Mouse (Mus musculus): ENCODE data around the gene Mta2. TPM values are rescaled to one million over a fixed set of nuclear protein-coding genes. Genes with fewer than 3 reads are reported as not detected.

The Mta2 gene
- total RNA-seq, 4 experiments from 2014 or later = 46.8 to 53.8 (median 50.4) TPM

- no peak for DNase-seq (ENCODE audit: low spot score in 2 of 2)
Observed at GRCm38 (mm10) chr19:8991245-8991870, 49.7 kb downstream of the Mta2 start.

- DNase-seq (ENCODE audit: low spot score in 2 of 2) = no peak
Observed at GRCm38 (mm10) chr19:8991871-8992735, 50.4 kb downstream of the Mta2 start.

- DNase-seq (ENCODE audit: low spot score in 2 of 2) = no peak
Observed at GRCm38 (mm10) chr19:8992769-8993624, 51.3 kb downstream of the Mta2 start.

- no peak for DNase-seq (ENCODE audit: low spot score in 2 of 2)
Observed at GRCm38 (mm10) chr19:8993625-8993912, 51.9 kb downstream of the Mta2 start.

GRCm38 (mm10) chr19:8994813-8995607 lies 53.3 kb downstream of the Mta2 start:
- DNase-seq (ENCODE audit: low spot score in 2 of 2) = no peak

- DNase-seq (ENCODE audit: low spot score in 2 of 2) = no peak
Observed at GRCm38 (mm10) chr19:8996601-8997000, 54.9 kb downstream of the Mta2 start.

GRCm38 (mm10) chr19:8997546-8997945 lies 55.9 kb downstream of the Mta2 start:
- peak in 1 of 2 experiments; percentile 82 for DNase-seq (ENCODE audit: low spot score in 2 of 2)

GRCm38 (mm10) chr19:8998546-8998945 lies 56.9 kb downstream of the Mta2 start:
- DNase-seq (ENCODE audit: low spot score in 2 of 2) = no peak

GRCm38 (mm10) chr19:8999223-8999622 lies 57.5 kb downstream of the Mta2 start:
- DNase-seq (ENCODE audit: low spot score in 2 of 2) = no peak

Other genes with a start within 250 kb of the Mta2 start
- gene Slc3a2, start 218.5 kb upstream of the Mta2 start, total RNA-seq (2022) = 100 to 1,000 TPM; 147 to 155 (median 150) TPM
- gene Wdr74, start 206.0 kb upstream of the Mta2 start, total RNA-seq (2022) = 10 to 100 TPM; 43.0 to 47.5 (median 45.1) TPM
- gene 1700092M07Rik, start 201.2 kb upstream of the Mta2 start, total RNA-seq (2022) = 1 to 10 TPM in 2 of 4 experiments, not detected in 2; 1.4 to 2.0 TPM
- gene Stx5a, start 200.5 kb upstream of the Mta2 start, total RNA-seq (2022) = 10 to 100 TPM; 59.6 to 66.4 (median 65.6) TPM
- 10 to 100 TPM; 77.1 to 88.0 (median 80.2) TPM for gene Nxf1, start 184.8 kb upstream of the Mta2 start, total RNA-seq (2022)
- 10 to 100 TPM; 58.9 to 78.6 (median 67.2) TPM for gene Tmem223, start 170.9 kb upstream of the Mta2 start, total RNA-seq (2022)
- 10 to 100 TPM; 11.3 to 14.6 (median 12.4) TPM for gene Tmem179b, start 167.4 kb upstream of the Mta2 start, total RNA-seq (2022)
- gene Taf6l, start 155.5 kb upstream of the Mta2 start, total RNA-seq (2022) = 10 to 100 TPM; 13.7 to 18.1 (median 15.9) TPM
- 100 to 1,000 TPM; 107 to 116 (median 109) TPM for gene Polr2g, start 143.3 kb upstream of the Mta2 start, total RNA-seq (2022)
- gene Zbtb3, start 139.3 kb upstream of the Mta2 start, total RNA-seq (2022) = 1 to 10 TPM; 4.9 to 7.3 (median 5.8) TPM
- 10 to 100 TPM; 38.5 to 40.8 (median 39.2) TPM for gene Ttc9c, start 122.5 kb upstream of the Mta2 start, total RNA-seq (2022)
- 100 to 1,000 TPM; 113 to 120 (median 118) TPM for gene Hnrnpul2, start 121.9 kb upstream of the Mta2 start, total RNA-seq (2022)
- not detected for gene AC129217.1, start 112.1 kb upstream of the Mta2 start, total RNA-seq (2022)
- gene Bscl2, start 104.4 kb upstream of the Mta2 start, total RNA-seq (2022) = 100 to 1,000 TPM; 100 to 111 (median 105) TPM
- gene Gng3, start 102.7 kb upstream of the Mta2 start, total RNA-seq (2022) = 100 to 1,000 TPM; 153 to 200 (median 171) TPM
- 1 to 10 TPM in 2 of 4 experiments, under 1 TPM in 2; 0.68 to 1.5 (median 0.96) TPM for gene Lrrn4cl, start 91.1 kb upstream of the Mta2 start, total RNA-seq (2022)
- 100 to 1,000 TPM; 110 to 127 (median 113) TPM for gene Ubxn1, start 70.4 kb upstream of the Mta2 start, total RNA-seq (2022)
- 10 to 100 TPM; 30.4 to 37.2 (median 33.3) TPM for gene Uqcc3, start 61.0 kb upstream of the Mta2 start, total RNA-seq (2022)
- 1 to 10 TPM; 4.7 to 9.0 (median 6.3) TPM for gene Lbhd1, start 58.1 kb upstream of the Mta2 start, total RNA-seq (2022)
- not detected for gene Gm49403, start 57.9 kb upstream of the Mta2 start, total RNA-seq (2022)
- 10 to 100 TPM; 20.8 to 25.2 (median 21.8) TPM for gene 1810009A15Rik, start 53.0 kb upstream of the Mta2 start, total RNA-seq (2022)
- 1 to 10 TPM; 1.4 to 5.6 (median 2.6) TPM for gene Gm49416, start 52.9 kb upstream of the Mta2 start, total RNA-seq (2022)
- 10 to 100 TPM; 21.7 to 24.9 (median 22.1) TPM for gene Ints5, start 48.9 kb upstream of the Mta2 start, total RNA-seq (2022)
- gene Ganab, start 43.8 kb upstream of the Mta2 start, total RNA-seq (2022) = 100 to 1,000 TPM in 3 of 4 experiments, 10 to 100 TPM in 1; 100.0 to 104 (median 103) TPM
- 100 to 1,000 TPM; 155 to 175 (median 172) TPM for gene B3gat3, start 21.5 kb upstream of the Mta2 start, total RNA-seq (2022)
- 10 to 100 TPM in 1 of 4 experiments, 1 to 10 TPM in 3; 7.9 to 10.1 (median 8.9) TPM for gene Rom1, start 12.5 kb upstream of the Mta2 start, total RNA-seq (2022)
- gene Eml3, start 12.3 kb upstream of the Mta2 start, total RNA-seq (2022) = 10 to 100 TPM; 12.6 to 15.3 (median 13.8) TPM
- gene Tut1, start 12.0 kb downstream of the Mta2 start, total RNA-seq (2022) = 10 to 100 TPM; 20.5 to 26.0 (median 22.1) TPM
- 100 to 1,000 TPM; 224 to 271 (median 243) TPM for gene Eef1g, start 25.2 kb downstream of the Mta2 start, total RNA-seq (2022)
- 10 to 100 TPM; 24.9 to 29.0 (median 27.5) TPM for gene Ahnak, start 47.4 kb downstream of the Mta2 start, total RNA-seq (2022)
- gene Scgb1a1, start 146.1 kb downstream of the Mta2 start, total RNA-seq (2022) = not detected
- gene Asrgl1, start 193.8 kb downstream of the Mta2 start, total RNA-seq (2022) = 100 to 1,000 TPM; 131 to 150 (median 138) TPM

Data from left cerebral cortex, adult 8-10 months (tissue).